Comparison of ENCODE assay signal across 8 mouse cellular contexts in genomic region chr6:88193433-88194052, GRCm38 (mm10). TPM values are rescaled to one million over a fixed set of nuclear protein-coding genes. Genes with fewer than 3 reads are reported as not detected.
DNase-seq lines count a peak whose midpoint lies in the region; ATAC-seq and TF ChIP-seq lines count a peak whose summit lies in the region.

Gene Gata2 (plus strand): TSS chr6:88193891.

- no peak within 1 kb of the TSS for H3K27ac ChIP-seq in left cerebral cortex, adult 2 months
- H3K27ac ChIP-seq in embryonic fibroblast, embryonic 13.5 days (ENCODE audit: insufficient read depth, low read length): no peak within 1 kb of the TSS
- peak within 1 kb of the TSS; percentile 70 for H3K27ac ChIP-seq in hindbrain, embryonic 10.5 days
- H3K27ac ChIP-seq in liver, embryonic 11.5 days (ENCODE audit: low read depth, low read length): no peak within 1 kb of the TSS
- no peak within 1 kb of the TSS for H3K27ac ChIP-seq in neural tube, embryonic 12.5 days

- TF ChIP-seq POLR2A in embryonic fibroblast, embryonic 13.5 days (IDR thresholded peaks at IDR 0.05; ENCODE audit: low read depth, low read length): no peak

- H3K36me3 ChIP-seq in hindbrain, embryonic 10.5 days: no peaks in the 10 kb centered on the region
- no peaks in the 10 kb centered on the region for H3K36me3 ChIP-seq in liver, embryonic 11.5 days (ENCODE audit: control insufficient read depth, insufficient read depth, low read length)
- no peaks in the 10 kb centered on the region for H3K36me3 ChIP-seq in neural tube, embryonic 12.5 days

- peak within 1 kb of the TSS; percentile 80 for H3K4me2 ChIP-seq in liver, embryonic 11.5 days
- peak within 1 kb of the TSS; percentile 58 for H3K4me2 ChIP-seq in neural tube, embryonic 12.5 days (replicated peaks)

- H3K9ac ChIP-seq in liver, embryonic 11.5 days (ENCODE audit: low read depth, low read length): peak within 1 kb of the TSS; percentile 17; the same call in 1 of the 2 replicates
- H3K9ac ChIP-seq in neural tube, embryonic 12.5 days: peak within 1 kb of the TSS; percentile 40; the same call in 1 of the 2 replicates

- ATAC-seq in liver, embryonic 11.5 days (replicated peaks; ENCODE audit: low FRiP score): no peak
- no peak for ATAC-seq in neural tube, embryonic 12.5 days (ENCODE audit: low FRiP score, low read depth)
- no peak for ATAC-seq in frontal cortex, adult (ENCODE audit: low TSS enrichment)
- ATAC-seq in erythroid progenitor cell, adult 5-6 weeks (replicated peaks; ENCODE audit: low FRiP score, poor library complexity, severe bottlenecking): no peak

- intact Hi-C loops in left cerebral cortex, adult 2 months (cut with DNase I): no loop called here

- peaks cover 100% of the 10 kb centered on the region for H3K27me3 ChIP-seq in hindbrain, embryonic 10.5 days (ENCODE audit: insufficient read depth, poor library complexity, severe bottlenecking)
- peaks cover 96% of the 10 kb centered on the region for H3K27me3 ChIP-seq in liver, embryonic 11.5 days (replicated peaks; ENCODE audit: control insufficient read depth, insufficient read depth, low read length)
- H3K27me3 ChIP-seq in neural tube, embryonic 12.5 days (replicated peaks): peaks cover 100% of the 10 kb centered on the region

- no peak; the same call in 1 of the 2 replicates for TF ChIP-seq CTCF in left cerebral cortex, adult 2 months (IDR thresholded peaks at IDR 0.05)
- TF ChIP-seq CTCF in embryonic fibroblast, embryonic 13.5 days (IDR thresholded peaks at IDR 0.05; ENCODE audit: borderline replicate concordance, insufficient read depth, low read length): 0 out of 2 replicates have a peak, but pooled peaks have one; percentile 8

- H3K9me3 ChIP-seq in hindbrain, embryonic 10.5 days: no peaks in the 10 kb centered on the region
- H3K9me3 ChIP-seq in liver, embryonic 11.5 days (ENCODE audit: control insufficient read depth, low read length): no peaks in the 10 kb centered on the region
- H3K9me3 ChIP-seq in neural tube, embryonic 12.5 days: no peaks in the 10 kb centered on the region

- under 1% methylated on average over 57 of the region's 57 CpGs for WGBS in hindbrain, embryonic 10.5 days
- 2% methylated on average over 55 of the region's 57 CpGs for WGBS in liver, embryonic 11.5 days
- under 1% methylated on average over 55 of the region's 57 CpGs for WGBS in neural tube, embryonic 12.5 days

- H3K4me1 ChIP-seq in embryonic fibroblast, embryonic 13.5 days (ENCODE audit: control insufficient read depth, insufficient read depth, low read length): no peaks in the 10 kb centered on the region; the same call in 1 of the 2 replicates
- peaks cover 67% of the 10 kb centered on the region for H3K4me1 ChIP-seq in hindbrain, embryonic 10.5 days (replicated peaks)
- peaks cover 51% of the 10 kb centered on the region for H3K4me1 ChIP-seq in liver, embryonic 11.5 days (replicated peaks; ENCODE audit: control insufficient read depth, insufficient read depth, low read length)
- H3K4me1 ChIP-seq in neural tube, embryonic 12.5 days: peaks cover 48% of the 10 kb centered on the region

- H3K4me3 ChIP-seq in left cerebral cortex, adult 2 months: peak within 1 kb of the TSS; percentile 28
- H3K4me3 ChIP-seq in embryonic fibroblast, embryonic 13.5 days (ENCODE audit: insufficient read depth, low read length): peak within 1 kb of the TSS; percentile 24; the same call in 1 of the 2 replicates
- H3K4me3 ChIP-seq in hindbrain, embryonic 10.5 days: peak within 1 kb of the TSS; percentile 43
- H3K4me3 ChIP-seq in liver, embryonic 11.5 days (ENCODE audit: low read depth, low read length): peak within 1 kb of the TSS; percentile 49
- peak within 1 kb of the TSS; percentile 27 for H3K4me3 ChIP-seq in neural tube, embryonic 12.5 days

- DNase-seq in left cerebral cortex, adult 2 months (ENCODE audit: extremely low spot score in 1 of 2, low spot score in 2 of 2): no peak
- no peak for DNase-seq in left cerebral cortex, adult 11 months (ENCODE audit: low spot score)
- no peak for DNase-seq in hindbrain, embryonic 10.5 days (ENCODE audit: low spot score)
- peak; percentile 58 for DNase-seq in liver, embryonic 11.5 days (ENCODE audit: low spot score)

RNA-seq across cellular contexts. Expression of gene Gata2, which starts in this region (rescaled TPM):
- total RNA-seq in left cerebral cortex, adult 2 months (2021): 1 to 10 TPM; 8.4 to 8.5 TPM
- polyA plus RNA-seq in embryonic fibroblast, embryonic 13.5 days (2011; ENCODE audit: insufficient read length, low read depth, missing spikeins): 6.4 and 10.9 TPM in 2 replicates
- 20.0 and 20.8 TPM in 2 replicates for polyA plus RNA-seq in hindbrain, embryonic 10.5 days (2016; fragmentation: Nextera tagmentation; extraction: Ambion mirVana)
- 13.3 and 15.9 TPM in 2 replicates for polyA plus RNA-seq in liver, embryonic 11.5 days (2014; fragmentation: Nextera tagmentation; extraction: Ambion mirVana)
- 9.0 and 13.7 TPM in 2 replicates for polyA plus RNA-seq in neural tube, embryonic 12.5 days (2016; fragmentation: Nextera tagmentation; extraction: Ambion mirVana)
- 8.8 and 23.1 TPM in 2 replicates for total RNA-seq in erythroid progenitor cell, adult 5-6 weeks (2015; ENCODE audit: low replicate concordance)
- 2.6 and 3.3 TPM in 2 replicates for total RNA-seq in erythroid progenitor cell, adult 5-6 weeks (2017; ENCODE audit: low replicate concordance)
